Mouse (Mus musculus) testis, adult 10 weeks (tissue): Measurements from ENCODE around the gene Vmn2r2. TPM values are rescaled to one million over a fixed set of nuclear protein-coding genes. Genes with fewer than 3 reads are reported as not detected.

Experiments used
- polyA plus RNA-seq: library from polyadenylated mRNA; stranded (reverse); fragments of 350-450 nt; fragmentation: Illumina TruSeq; extraction: RNeasy Lipid Tissue Mini Kit (QIAGEN cat#74804); gene quantifications from one replicate; pipeline ENCODE4 v1.2.3, GENCODE M21; 2014; ENCODE audit warnings: low read depth, low replicate concordance

Vmn2r2 gene
- not detected for polyA plus RNA-seq

DNA sequence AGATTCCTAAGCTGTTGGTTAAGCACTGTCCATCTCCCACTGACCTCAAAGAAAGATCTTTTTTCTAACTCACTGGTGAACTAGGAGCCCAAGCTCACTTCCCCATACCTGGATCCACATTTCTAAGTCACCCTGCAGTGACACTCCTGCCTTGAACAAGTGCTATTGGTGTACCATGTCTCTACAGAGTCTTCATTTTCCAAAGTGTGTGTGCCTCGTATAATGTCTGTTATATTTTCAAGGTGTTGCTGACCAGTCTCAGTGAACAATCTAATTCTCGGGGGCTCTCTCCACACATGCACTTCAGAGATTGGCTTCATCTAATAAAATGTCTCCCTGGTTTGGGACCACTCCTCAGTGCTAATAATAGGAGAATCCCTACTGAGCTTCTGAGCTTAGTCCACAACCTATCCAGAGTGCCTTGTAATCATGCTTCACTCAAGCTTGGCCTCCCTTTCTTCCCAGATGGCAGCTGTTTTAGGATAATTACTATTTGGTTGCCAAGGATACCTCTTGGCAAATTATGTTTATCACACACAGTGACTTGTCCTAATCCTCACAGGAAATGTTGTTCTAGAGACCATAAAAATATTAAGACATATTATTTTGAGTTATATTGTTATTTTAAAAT lies at the start of gene Vmn2r2:
Gene Vmn2r2, minus strand, starts transcription at position 51 of the 631 bp plus-strand sequence.

GRCm38 (mm10) chr3:64081247-64081646 lies 60.5 kb downstream of the Vmn2r2 start, which contains the start of gene Vmn2r1:
Vmn2r1 (plus strand) TSS chr3:64081547.

Other genes with a start within 250 kb of the Vmn2r2 start
- gene Plch1, start 242.5 kb downstream of the Vmn2r2 start, polyA plus RNA-seq: 1.0 TPM
- 4.9 TPM for gene E130311K13Rik, start 212.5 kb downstream of the Vmn2r2 start, polyA plus RNA-seq
- 49.5 TPM for gene Slc33a1, start 177.2 kb downstream of the Vmn2r2 start, polyA plus RNA-seq
- 214 TPM for gene Gmps, start 165.8 kb downstream of the Vmn2r2 start, polyA plus RNA-seq
- gene Vmn2r1, start 60.4 kb downstream of the Vmn2r2 start, polyA plus RNA-seq: 0.49 TPM
- not detected for gene Vmn2r3, start 147.8 kb upstream of the Vmn2r2 start, polyA plus RNA-seq